Mouse (Mus musculus) left cerebral cortex, adult 18-20 months (tissue): ENCODE results near the gene Ano8. TPM values are rescaled to one million over a fixed set of nuclear protein-coding genes. Genes with fewer than 3 reads are reported as not detected.
A peak's percentile ranks its signal among the peaks of the same experiment; 100 is the strongest.

Source experiments
- DNase-seq, 2 experiments: peaks; one replicate each; pipeline ENCODE4 v3.0.0; 2021 to 2022; ENCODE audit warnings: low spot score in 2 of 2, mixed read lengths in 1 of 2
- total RNA-seq, 2 experiments: library from RNA; stranded (reverse); gene quantifications; 2 replicates each; pipeline ENCODE4 v1.2.3; 2021

Gene Ano8
- total RNA-seq, 2 experiments from 2014 or later = 56.2 to 58.6 TPM

- no peak for DNase-seq
These were observed 13.0 kb downstream of the Ano8 start for GRCm38 (mm10) chr8:71472601-71473386.

DNA sequence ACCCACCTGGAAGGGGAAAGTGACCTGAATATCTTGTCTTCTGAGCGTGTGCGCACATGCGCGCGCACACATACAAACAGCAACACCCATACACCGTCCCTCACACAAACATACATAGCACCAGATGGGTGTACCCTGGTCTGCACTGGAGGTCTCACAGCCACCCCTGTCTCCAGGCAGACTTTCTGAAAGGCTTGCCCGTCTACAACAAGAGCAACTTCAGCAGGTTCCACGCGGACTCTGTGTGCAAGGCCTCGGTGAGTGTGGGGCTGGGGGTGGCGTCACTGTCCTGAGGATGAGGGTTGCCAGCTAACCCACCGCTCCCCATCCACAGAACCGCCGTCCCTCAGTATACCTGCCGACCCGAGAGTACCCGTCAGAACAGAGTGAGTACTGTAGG, 13.9 kb downstream of the Ano8 start:
- DNase-seq = no peak

- no peak for DNase-seq
These were observed 14.9 kb downstream of the Ano8 start for GRCm38 (mm10) chr8:71470913-71471255.

DNA sequence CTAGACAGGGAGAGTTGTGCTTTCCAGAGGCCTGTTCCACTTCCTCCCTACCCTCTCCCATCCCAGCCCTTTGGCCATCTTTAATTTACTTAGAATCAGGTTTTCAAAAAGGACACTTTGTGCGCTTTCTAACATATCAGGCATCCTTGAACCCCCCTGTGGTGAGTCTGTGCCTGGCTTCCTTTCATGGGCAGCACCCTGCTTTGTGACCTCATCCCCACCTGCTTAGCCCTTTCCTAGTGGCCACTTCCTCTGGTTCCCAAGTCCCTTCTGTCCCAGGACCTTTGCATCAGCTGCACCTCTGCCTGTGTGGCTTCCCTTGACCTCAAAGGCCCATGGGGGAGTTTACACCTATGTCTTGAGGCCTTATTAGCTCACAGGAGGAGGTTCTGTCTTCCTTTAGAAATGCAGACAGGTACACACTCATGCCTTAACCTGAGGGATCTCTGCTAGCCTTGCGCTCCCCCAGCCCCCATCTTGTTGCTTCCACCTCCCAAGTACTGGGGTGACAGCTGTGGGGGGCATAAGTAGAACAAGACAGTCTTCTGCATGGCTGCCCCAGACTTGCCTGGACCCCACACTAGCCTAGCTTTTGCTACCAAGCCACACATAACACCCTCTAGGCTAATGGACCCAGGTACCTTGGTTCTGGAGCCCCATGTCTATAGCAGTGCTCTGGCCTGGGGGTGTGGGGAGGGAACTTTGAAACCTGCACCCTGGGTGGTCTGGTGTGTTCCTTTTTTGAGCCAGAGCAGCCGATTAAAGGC, 15.4 kb downstream of the Ano8 start:
- DNase-seq = no peak

GRCm38 (mm10) chr8:71469411-71469810, 16.4 kb downstream of the Ano8 start:
- DNase-seq = peak; percentile 48 to 50

DNA sequence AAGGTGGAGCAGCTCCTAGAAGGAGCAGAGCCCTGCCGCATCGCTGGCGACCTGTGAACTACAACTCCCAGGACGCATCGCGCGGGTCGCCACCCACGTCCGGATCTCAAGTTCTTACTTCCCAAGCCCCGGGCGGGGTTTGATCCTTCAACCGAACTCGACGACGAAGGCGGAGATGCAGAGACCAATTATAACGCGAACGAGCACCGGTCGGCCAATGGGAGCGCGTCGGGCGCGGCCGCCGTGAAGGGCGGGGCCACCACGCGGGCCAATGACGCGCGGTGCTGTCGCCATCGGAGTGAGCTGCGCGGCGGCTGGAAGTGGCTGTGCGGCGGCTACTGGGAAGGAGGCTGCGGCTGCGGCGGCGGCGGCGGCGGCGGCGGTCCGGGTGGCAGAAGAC, 16.8 kb downstream of the Ano8 start, which contains the start of gene Dda1:
TSS of gene Dda1 (plus strand) at position 284 of the 400 bp plus-strand sequence.
- peak; percentile 97 to 99 for DNase-seq

DNA sequence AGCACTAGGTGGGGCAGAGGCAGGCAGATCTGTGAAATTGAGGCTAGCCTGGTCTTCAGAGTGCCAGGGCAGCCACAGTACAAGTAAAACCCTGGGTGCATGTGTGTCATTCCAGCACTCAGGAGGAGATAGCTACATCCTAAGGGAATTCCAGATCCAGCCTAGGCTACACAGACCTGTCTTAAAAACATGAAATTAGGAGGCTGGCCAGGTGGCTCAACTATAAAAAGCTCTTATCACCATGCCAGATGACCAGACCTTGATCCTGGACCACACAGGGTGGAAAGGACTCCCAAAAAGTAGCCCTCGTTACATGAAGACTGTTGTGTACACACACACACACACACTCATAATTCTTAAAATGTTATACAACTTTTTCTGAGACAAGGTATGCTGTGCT, 17.8 kb downstream of the Ano8 start:
- DNase-seq = no peak

DNA sequence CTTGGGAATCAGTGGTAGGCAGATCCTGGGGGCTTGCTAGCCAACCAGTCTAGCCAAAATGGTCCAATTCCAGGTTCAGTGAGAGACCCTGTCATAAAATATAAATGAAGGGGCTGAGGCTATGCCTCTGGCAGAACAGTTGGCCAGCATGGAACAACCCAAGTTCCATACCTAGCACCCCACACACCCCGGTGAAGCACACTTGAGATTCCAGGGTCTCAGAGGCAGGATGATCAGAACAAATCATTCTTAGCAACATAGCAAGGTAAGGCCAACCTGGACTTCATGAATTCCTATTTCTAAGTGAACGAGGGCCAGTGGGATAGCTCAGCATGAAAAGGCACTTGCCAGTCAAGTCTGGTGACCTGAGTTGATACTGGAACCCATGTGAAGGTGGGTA, 18.6 kb downstream of the Ano8 start:
- DNase-seq = no peak

- no peak for DNase-seq
These were observed 19.6 kb downstream of the Ano8 start for GRCm38 (mm10) chr8:71466198-71466597.

DNA sequence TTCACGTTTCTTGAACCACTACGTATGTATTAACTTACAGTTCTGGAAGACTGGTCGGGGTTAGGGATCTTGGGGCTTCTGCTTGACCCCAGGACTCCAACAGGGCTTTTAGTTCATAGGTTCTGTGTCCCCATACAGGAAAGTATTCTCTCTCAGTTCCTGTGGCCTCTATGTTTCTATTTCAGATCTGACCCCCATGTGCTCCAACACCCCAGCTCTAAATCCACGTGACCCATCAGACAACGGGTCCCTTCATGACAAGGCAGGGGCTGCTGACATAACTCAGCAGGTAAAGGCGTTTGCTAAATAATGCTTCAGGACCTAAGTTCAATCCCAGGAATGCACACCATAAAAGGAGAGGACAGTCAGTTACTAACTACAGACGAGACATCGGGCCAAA, 20.0 kb downstream of the Ano8 start:
- DNase-seq = no peak

- peak; percentile 97 to 98 for DNase-seq
These were observed 21.0 kb downstream of the Ano8 start, which contains the start of gene Mrpl34 for GRCm38 (mm10) chr8:71464513-71465500. Gene Mrpl34, plus strand, starts transcription at chr8:71464959.

GRCm38 (mm10) chr8:71463188-71464033, 22.4 kb downstream of the Ano8 start, which contains the start of gene Abhd8:
Gene Abhd8, minus strand, starts transcription at chr8:71463655.
- DNase-seq = peak; percentile 98

DNA sequence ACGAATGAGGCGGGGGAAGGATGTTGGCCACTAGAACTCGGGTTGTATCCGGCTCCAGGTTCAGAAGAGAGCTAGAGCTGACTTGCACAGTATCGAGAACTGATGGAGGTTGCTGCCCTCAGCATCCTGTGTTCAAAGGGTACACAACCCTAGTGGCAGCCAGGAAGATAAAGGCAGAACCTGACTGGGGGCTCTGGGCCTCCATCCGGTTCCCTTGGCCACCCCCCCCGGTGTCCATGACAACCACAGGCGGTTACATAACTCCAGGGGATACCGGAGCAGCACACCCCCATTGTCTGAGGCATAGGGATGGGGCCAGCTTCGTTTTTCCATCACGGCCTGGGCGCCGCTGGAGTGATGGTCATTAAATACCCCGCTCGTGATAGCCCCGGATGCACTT, 23.0 kb downstream of the Ano8 start:
- peak; percentile 54 to 68 for DNase-seq

DNA sequence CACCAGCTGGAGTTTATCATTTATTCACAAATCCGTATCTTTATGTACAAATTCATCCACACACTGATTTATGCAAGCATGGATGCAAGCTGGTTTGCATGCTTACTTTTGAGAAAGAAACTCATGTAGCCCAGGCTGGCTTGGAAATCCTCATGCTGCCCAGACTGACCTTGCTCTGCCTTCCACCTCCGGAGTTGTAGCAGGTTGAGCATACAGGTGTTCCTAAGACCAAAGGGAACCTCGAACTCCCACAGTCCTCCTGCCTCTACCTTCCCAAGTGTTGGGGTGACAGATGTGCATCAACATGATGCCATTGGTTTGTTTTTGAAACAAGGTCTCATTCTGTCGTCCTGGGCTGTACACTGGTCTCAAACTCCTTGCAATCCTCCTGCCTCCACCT, 23.6 kb downstream of the Ano8 start:
- no peak for DNase-seq

GRCm38 (mm10) chr8:71461152-71461840, 24.5 kb downstream of the Ano8 start:
- DNase-seq = no peak

GRCm38 (mm10) chr8:71460716-71461115, 25.0 kb downstream of the Ano8 start:
- no peak for DNase-seq

DNA sequence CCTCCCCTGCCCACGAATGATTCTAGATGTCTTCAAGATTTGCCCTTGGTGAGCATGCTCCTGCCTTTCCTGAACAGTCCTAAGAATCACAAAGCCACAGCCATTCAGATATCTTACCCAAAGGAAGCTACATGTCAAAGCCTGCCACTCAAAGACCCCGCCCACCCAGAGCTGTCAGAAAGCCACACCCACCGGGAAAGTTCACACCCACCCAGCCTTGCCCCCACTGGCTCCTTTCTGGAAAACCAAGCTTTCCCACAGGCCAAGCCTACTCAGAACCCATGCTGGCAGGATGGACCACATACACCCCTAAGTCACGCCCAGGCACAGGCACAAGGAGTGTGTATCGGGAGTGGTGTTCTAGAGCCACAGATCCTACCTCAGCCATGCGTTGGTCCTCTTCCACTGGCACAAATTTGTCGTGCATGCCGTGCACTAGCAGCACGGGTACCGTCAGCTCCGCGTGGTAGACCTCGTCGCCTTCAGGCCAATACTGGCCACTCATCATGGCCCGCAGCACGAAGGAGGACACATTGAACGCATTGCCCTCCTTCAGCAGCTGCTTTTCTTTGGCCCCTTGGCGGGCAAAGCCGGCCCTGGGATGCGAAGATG, 28.0 kb downstream of the Ano8 start:
- no peak for DNase-seq

- no peak for DNase-seq
These were observed 28.9 kb downstream of the Ano8 start for GRCm38 (mm10) chr8:71456906-71457305.

DNA sequence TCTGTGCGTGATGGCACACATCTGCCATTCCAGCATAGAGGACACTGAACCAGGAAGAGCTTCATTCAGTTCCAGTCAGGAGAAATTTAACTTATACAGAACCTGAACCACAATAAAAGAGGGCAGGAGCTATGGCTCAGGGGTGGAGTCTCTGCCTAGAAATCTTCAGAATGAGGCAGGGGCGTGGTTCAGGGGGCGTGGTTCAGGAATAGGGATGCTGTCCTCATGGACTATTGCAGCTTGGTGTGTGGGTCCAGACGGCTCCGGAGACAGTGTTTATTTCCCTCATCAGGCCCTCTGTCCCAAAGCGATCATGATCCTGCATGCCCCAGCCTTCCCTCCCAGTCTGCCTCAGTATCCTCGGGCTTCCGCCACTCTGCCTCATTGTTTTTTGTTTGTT, 31.1 kb downstream of the Ano8 start:
- no peak for DNase-seq
